Mouse (Mus musculus): Measurements from ENCODE around the gene Tacc2. TPM values are rescaled to one million over a fixed set of nuclear protein-coding genes. Genes with fewer than 3 reads are reported as not detected.
"Not testable (repeated sequence)": the region's sequence is repeated elsewhere in the genome, so short reads cannot be mapped to it uniquely, and the experiment has no call there.

Tacc2 gene
- polyA plus RNA-seq, 1 experiment: 57.5 TPM

DNA sequence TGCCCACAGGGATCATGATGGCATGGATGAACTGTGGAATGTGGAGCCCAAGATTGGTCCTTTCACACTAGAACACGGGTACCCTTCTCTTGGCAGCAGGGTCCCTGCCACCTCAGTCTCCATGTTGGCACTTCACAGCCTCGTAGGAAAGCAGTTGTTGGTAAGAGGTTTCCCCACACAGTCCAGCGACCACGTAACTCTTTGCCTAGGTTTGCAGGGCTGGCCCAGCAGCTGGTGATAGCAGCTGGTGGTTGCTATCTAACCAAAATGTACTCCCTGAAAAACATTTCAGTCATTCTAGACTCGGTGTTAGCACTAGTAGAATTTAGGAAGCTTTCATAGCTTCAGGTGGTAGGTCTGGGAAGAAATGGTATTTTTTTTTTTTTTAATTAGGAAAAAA, 81.9 kb downstream of the Tacc2 start:
- Histone ChIP-seq H3K4me1 (ENCODE audit: control insufficient read depth, insufficient read depth, insufficient read length, low read length) (peaks cover 12% of the 10 kb centered on the region; the same call in 1 of the 2 replicates), H3K27ac (ENCODE audit: insufficient read depth, low read depth, low read length) (no peak overlapping the region), H3K36me3 (ENCODE audit: control insufficient read depth, insufficient read depth, low read length) (peaks cover 2% of the 10 kb centered on the region; the same call in 1 of the 2 replicates), H3K4me3 (ENCODE audit: low read depth, low read length) (no peak overlapping the region), H3K27me3 (ENCODE audit: control insufficient read depth, insufficient read depth, low read length) (no peaks in the 10 kb centered on the region)
- 95% methylated on average over 5 of the region's 5 CpGs for WGBS
- TF ChIP-seq CTCF (IDR thresholded peaks at IDR 0.05; ENCODE audit: extremely low read depth, insufficient read length, insufficient replicate concordance, low read depth, low read length): no peak
- no peak for TF ChIP-seq POLR2A (IDR thresholded peaks at IDR 0.05; ENCODE audit: low read depth, low read length)

DNA sequence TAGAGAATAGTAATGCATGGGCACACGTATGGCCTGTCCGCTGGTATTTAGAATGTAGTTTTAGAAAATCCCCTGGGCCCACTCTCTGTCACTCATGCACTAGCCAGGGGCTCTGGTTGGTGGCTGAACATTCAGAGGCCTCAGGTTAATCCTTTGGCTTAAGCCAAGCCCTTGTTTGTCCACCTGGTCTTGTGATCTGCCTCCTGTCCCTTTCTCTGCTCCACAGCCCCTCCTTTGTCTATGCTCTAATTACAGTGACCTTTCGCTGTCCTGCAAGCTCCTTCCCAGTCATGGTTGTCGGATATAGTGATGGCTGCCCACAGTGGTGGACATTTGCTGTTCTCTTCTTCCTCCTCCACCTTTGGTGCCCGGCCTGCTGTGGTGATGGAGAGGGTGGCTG, 85.0 kb downstream of the Tacc2 start:
- no peak overlapping the region for H3K4me3 ChIP-seq (ENCODE audit: low read depth, low read length)
- no peak overlapping the region for H3K27ac ChIP-seq (ENCODE audit: insufficient read depth, low read depth, low read length)
- H3K36me3 ChIP-seq (ENCODE audit: control insufficient read depth, insufficient read depth, low read length): peaks cover 2% of the 10 kb centered on the region; the same call in 1 of the 2 replicates
- WGBS: 91% methylated on average over 5 of the region's 5 CpGs
- TF ChIP-seq POLR2A (IDR thresholded peaks at IDR 0.05; ENCODE audit: low read depth, low read length) (no peak), CTCF (IDR thresholded peaks at IDR 0.05; ENCODE audit: extremely low read depth, insufficient read length, insufficient replicate concordance, low read depth, low read length) (no peak)
- no peaks in the 10 kb centered on the region; the same call in 1 of the 2 replicates for H3K4me1 ChIP-seq (ENCODE audit: control insufficient read depth, insufficient read depth, insufficient read length, low read length)
- H3K27me3 ChIP-seq (ENCODE audit: control insufficient read depth, insufficient read depth, low read length): no peaks in the 10 kb centered on the region

DNA sequence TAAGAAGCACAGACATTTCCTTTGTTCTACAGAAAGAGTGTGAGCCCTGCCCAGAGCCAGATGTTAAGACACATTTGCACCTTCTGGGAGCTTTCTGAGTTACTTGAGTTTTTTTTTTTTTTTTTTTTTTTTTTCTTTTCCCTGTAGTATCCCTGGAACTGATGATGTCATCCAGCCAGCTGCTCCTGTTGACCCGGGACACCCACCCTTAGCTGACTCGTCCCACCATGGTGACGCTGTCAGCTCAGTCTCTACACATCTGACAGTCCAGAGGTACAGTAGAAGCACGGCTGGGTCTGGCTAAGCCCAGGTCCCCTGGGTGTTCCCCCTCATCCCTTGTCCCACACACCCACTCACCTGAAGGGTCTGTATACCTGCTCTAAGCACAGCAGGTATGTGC, 85.6 kb downstream of the Tacc2 start:
- Histone ChIP-seq H3K27me3 (ENCODE audit: control insufficient read depth, insufficient read depth, low read length) (no peaks in the 10 kb centered on the region), H3K27ac (ENCODE audit: insufficient read depth, low read depth, low read length) (no peak overlapping the region), H3K36me3 (ENCODE audit: control insufficient read depth, insufficient read depth, low read length) (peaks cover 2% of the 10 kb centered on the region; the same call in 1 of the 2 replicates), H3K4me3 (ENCODE audit: low read depth, low read length) (no peak overlapping the region), H3K4me1 (ENCODE audit: control insufficient read depth, insufficient read depth, insufficient read length, low read length) (no peaks in the 10 kb centered on the region; the same call in 1 of the 2 replicates)
- 73% methylated on average over 4 of the region's 4 CpGs for WGBS
- TF ChIP-seq POLR2A (IDR thresholded peaks at IDR 0.05; ENCODE audit: low read depth, low read length): no peak
- TF ChIP-seq CTCF (IDR thresholded peaks at IDR 0.05; ENCODE audit: extremely low read depth, insufficient read length, insufficient replicate concordance, low read depth, low read length): no peak

DNA sequence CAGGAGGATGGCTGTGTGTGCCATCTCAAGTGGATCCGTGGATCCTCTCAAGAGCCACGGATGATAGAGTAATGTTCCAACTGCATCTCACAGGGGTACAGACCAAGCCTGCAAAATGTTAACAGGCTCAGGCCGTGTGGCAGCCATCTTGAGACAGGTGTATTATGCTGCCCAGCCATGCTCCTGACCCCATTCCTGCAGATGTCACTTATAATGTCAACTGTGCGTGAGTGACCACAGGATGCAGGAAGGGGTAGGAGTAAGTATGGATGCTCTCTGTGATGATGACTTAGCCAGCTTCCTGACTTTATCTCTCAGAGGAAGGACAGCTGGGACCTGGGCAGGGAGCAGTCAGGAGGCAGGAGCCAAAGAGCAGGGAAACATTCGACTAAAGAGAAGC, 86.8 kb downstream of the Tacc2 start:
- no peak for TF ChIP-seq CTCF (IDR thresholded peaks at IDR 0.05; ENCODE audit: extremely low read depth, insufficient read length, insufficient replicate concordance, low read depth, low read length)
- Histone ChIP-seq H3K27ac (ENCODE audit: insufficient read depth, low read depth, low read length) (no peak overlapping the region), H3K27me3 (ENCODE audit: control insufficient read depth, insufficient read depth, low read length) (no peaks in the 10 kb centered on the region), H3K4me3 (ENCODE audit: low read depth, low read length) (no peak overlapping the region), H3K36me3 (ENCODE audit: control insufficient read depth, insufficient read depth, low read length) (peaks cover 2% of the 10 kb centered on the region; the same call in 1 of the 2 replicates), H3K4me1 (ENCODE audit: control insufficient read depth, insufficient read depth, insufficient read length, low read length) (no peaks in the 10 kb centered on the region; the same call in 1 of the 2 replicates)
- 97% methylated on average over 5 of the region's 5 CpGs for WGBS

DNA sequence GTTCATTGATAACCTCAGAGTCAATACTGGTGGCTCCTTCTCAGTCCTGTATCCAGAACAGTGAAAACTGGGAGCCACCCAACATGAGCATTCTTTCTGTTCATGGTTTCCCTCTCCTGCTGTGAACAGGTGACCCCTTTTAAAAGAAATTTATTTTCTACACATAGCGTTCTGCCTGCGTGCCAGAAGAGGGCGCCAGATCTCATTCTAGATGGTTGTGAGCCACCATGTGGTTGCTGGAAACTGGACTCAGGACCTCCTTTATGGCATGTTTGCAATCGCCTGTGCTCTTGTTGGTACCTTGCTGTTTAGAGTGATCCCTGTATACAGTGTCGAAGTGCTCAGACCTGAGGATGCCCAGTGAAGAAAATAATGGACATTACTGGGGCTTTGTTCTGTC, 87.4 kb downstream of the Tacc2 start:
- Histone ChIP-seq H3K4me1 (ENCODE audit: control insufficient read depth, insufficient read depth, insufficient read length, low read length) (peaks cover 4% of the 10 kb centered on the region), H3K36me3 (ENCODE audit: control insufficient read depth, insufficient read depth, low read length) (peaks cover 2% of the 10 kb centered on the region; the same call in 1 of the 2 replicates), H3K27ac (ENCODE audit: insufficient read depth, low read depth, low read length) (no peak overlapping the region), H3K27me3 (ENCODE audit: control insufficient read depth, insufficient read depth, low read length) (no peaks in the 10 kb centered on the region), H3K4me3 (ENCODE audit: low read depth, low read length) (no peak overlapping the region)
- 91% methylated on average over 5 of the region's 5 CpGs for WGBS
- TF ChIP-seq CTCF (IDR thresholded peaks at IDR 0.05; ENCODE audit: extremely low read depth, insufficient read length, insufficient replicate concordance, low read depth, low read length): peak; percentile 33; the same call in 1 of the 2 replicates
- TF ChIP-seq POLR2A (IDR thresholded peaks at IDR 0.05; ENCODE audit: low read depth, low read length): no peak

DNA sequence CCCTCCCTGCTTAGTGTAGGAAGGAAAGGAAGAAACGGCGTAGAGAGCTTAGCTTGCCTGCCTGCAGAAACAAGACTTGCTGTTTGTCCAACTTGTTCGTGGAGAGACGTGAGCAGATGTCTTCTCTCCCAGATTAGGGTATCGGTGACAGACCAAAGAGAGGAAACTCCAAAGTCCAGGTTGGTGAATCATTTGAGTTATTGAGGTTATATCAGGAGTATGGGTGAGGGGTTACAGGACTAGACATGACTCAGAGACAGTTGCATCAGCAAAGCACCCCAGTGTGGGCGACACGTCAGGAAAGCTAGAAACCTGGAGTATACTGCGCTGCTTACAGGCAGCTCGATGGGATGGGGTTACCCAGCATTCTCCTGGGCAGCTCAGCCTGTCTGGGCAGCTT, 88.1 kb downstream of the Tacc2 start:
- 80% methylated on average over 9 of the region's 9 CpGs for WGBS
- no peak overlapping the region for H3K4me3 ChIP-seq (ENCODE audit: low read depth, low read length)
- H3K36me3 ChIP-seq (ENCODE audit: control insufficient read depth, insufficient read depth, low read length): peaks cover 2% of the 10 kb centered on the region; the same call in 1 of the 2 replicates
- H3K27me3 ChIP-seq (ENCODE audit: control insufficient read depth, insufficient read depth, low read length): no peaks in the 10 kb centered on the region
- peaks cover 8% of the 10 kb centered on the region for H3K4me1 ChIP-seq (ENCODE audit: control insufficient read depth, insufficient read depth, insufficient read length, low read length)
- no peak overlapping the region for H3K27ac ChIP-seq (ENCODE audit: insufficient read depth, low read depth, low read length)
- TF ChIP-seq POLR2A (IDR thresholded peaks at IDR 0.05; ENCODE audit: low read depth, low read length) (no peak), CTCF (IDR thresholded peaks at IDR 0.05; ENCODE audit: extremely low read depth, insufficient read length, insufficient replicate concordance, low read depth, low read length) (no peak)

DNA sequence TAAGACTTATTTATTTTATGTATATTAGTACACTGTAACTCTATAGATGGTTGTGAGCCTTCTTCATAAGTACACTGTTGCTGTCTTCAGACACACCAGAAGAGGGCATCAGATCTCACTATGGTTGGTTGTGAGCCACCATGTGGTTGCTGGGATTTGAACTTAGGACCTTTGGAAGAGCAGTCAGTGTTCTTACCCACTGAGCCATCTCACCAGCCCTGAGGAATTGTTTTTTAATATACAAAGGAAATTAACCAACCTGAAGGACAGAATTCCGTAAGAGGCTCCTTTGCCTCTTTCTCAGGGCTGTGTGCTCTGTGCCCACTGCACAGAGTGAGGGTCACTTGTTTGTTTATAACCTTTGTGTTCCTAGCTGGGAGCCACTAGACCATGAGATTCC, 90.8 kb downstream of the Tacc2 start:
- not testable (repeated sequence) for H3K36me3 ChIP-seq (ENCODE audit: control insufficient read depth, insufficient read depth, low read length); H3K27me3 ChIP-seq (ENCODE audit: control insufficient read depth, insufficient read depth, low read length); H3K4me3 ChIP-seq (ENCODE audit: low read depth, low read length); H3K27ac ChIP-seq (ENCODE audit: insufficient read depth, low read depth, low read length)
- WGBS: 94% methylated on average over 1 of the region's 1 CpGs
- peaks cover 14% of the 10 kb centered on the region for H3K4me1 ChIP-seq (ENCODE audit: control insufficient read depth, insufficient read depth, insufficient read length, low read length)

Measured in small intestine, adult 2 months (tissue).